Mouse (Mus musculus) retina, embryonic 14.5 days (tissue): ENCODE data around the gene Abhd13.

Experiments
- DNase-seq: peaks from one replicate; pipeline ENCODE4 v3.0.0-alpha.2; 2015; ENCODE audit warnings: low spot score

The Abhd13 gene

GRCm38 (mm10) chr8:10016252-10016651 lies 38.7 kb downstream of the Abhd13 start:
- no peak for DNase-seq

DNA sequence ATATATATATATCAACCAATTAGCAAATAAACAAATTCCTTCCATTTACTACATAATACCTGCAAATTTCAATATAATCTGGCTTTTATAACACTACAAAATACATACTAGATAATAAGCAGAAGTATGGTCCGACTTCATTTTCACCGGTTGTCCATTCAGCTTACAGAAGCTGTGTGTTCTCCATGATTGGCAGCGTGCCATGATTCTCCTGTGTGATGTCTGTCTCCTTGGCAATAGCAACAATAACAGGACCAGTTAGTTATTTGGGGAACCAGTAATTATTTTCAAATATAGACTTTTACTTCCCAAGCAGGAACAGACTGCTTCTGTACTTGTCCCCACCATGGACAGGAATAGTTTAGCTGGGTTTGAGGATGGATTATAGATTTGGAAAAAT lies 39.7 kb downstream of the Abhd13 start:
- DNase-seq = no peak

- DNase-seq = no peak
Measured at GRCm38 (mm10) chr8:10030320-10031060, 53.0 kb downstream of the Abhd13 start.

DNA sequence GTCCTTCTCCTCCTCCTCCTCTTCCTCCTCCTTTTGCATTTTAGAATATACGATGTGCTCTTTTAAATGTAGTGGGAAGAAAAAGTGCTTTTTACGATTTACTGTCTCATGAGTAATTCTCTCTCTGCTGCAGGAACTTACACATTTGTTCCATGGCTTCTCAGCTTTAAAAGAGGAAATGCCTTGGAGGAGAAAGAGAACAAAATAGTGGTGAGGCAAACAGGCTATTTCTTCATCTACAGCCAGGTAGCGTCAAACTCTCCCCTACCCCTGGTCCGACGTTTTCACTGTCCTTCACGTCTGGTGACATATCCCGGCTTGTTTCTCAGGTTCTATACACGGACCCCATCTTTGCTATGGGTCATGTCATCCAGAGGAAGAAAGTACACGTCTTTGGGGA lies 53.7 kb downstream of the Abhd13 start:
- DNase-seq = no peak

DNA sequence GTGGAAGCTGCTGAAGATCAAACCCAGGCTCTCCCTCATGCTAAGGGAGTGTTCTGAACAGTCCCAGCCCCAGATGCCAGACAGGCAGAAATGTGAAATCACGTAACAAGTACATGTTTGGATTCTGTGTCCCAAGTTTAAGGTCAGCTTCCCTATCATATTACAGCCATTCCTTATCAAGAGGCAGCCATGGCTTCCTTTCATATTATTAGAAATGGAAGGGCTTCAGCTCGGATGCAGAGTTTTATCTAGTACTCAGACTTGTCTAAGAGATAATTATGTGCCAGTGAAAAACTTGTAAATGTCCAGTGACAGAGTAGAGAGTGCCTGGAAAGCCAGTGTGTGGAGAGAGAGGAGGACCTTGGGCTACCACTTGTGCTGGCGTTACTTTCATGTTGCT lies 63.4 kb downstream of the Abhd13 start:
- no peak for DNase-seq
